Mouse (Mus musculus): ENCODE results near the gene Pold2. TPM values are rescaled to one million over a fixed set of nuclear protein-coding genes. Genes with fewer than 3 reads are reported as not detected.

The Pold2 gene
- polyA plus RNA-seq (2014; fragmentation: Nextera tagmentation; extraction: Ambion mirVana), result 86.8 and 95.2 TPM in 2 replicates

GRCm38 (mm10) chr11:5877921-5878526, at the start of gene Pold2:
Gene Pold2 (minus strand): TSS chr11:5878292.
- WGBS (ENCODE audit: insufficient replicate concordance), result under 1% methylated on average over 52 of the region's 52 CpGs
- peak; percentile 97 for ATAC-seq (replicated peaks; ENCODE audit: insufficient number of reproducible peaks, low FRiP score, low TSS enrichment)
- H3K27me3 ChIP-seq (ENCODE audit: control insufficient read depth, insufficient read depth, low read length), result no peaks in the 10 kb centered on the region
- peaks cover 5% of the 10 kb centered on the region for H3K4me1 ChIP-seq (ENCODE audit: control insufficient read depth, insufficient read depth, low read length)
- H3K4me3 ChIP-seq (ENCODE audit: low read depth, low read length), result peak within 1 kb of the TSS; percentile 70
- peak within 1 kb of the TSS; percentile 73 for H3K4me2 ChIP-seq
- H3K9me3 ChIP-seq (replicated peaks; ENCODE audit: control insufficient read depth, low read length), result no peaks in the 10 kb centered on the region
- peak within 1 kb of the TSS; percentile 82 for H3K9ac ChIP-seq (ENCODE audit: low read depth, low read length)
- peak within 1 kb of the TSS; percentile 82 for H3K27ac ChIP-seq (ENCODE audit: low read depth, low read length)
- H3K36me3 ChIP-seq (ENCODE audit: control insufficient read depth, insufficient read depth, low read length), result peaks cover 20% of the 10 kb centered on the region

DNA sequence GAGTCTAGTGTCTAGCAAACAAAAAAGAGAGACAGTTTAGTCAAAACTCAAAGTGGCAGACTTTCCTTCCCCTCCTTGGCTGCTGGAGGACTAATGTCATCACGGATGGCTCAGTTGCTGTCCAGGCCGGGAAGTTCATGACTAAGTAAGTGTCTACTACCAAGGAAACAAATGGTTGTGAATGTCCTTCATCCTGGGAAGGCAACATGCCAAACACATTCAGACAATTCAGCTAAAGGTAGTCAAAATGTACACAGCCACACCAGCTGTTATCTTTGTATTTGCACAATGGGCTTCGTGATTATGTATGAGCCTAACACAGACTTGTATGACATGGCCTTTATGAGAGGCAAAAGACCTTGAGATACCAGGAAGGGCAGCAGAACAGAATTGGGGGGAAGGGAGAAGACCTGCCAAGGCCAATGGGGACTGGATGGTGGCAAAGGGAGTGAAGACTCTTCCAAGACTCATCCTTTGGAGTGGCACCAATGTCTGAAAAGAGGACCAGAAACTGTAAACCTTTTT, 48.7 kb upstream of the Pold2 start:
- Histone ChIP-seq H3K4me2 (no peak overlapping the region), H3K27ac (ENCODE audit: low read depth, low read length) (no peak overlapping the region), H3K4me3 (ENCODE audit: low read depth, low read length) (no peak overlapping the region), H3K9ac (ENCODE audit: low read depth, low read length) (no peak overlapping the region), H3K4me1 (ENCODE audit: control insufficient read depth, insufficient read depth, low read length) (no peaks in the 10 kb centered on the region), H3K27me3 (ENCODE audit: control insufficient read depth, insufficient read depth, low read length) (no peaks in the 10 kb centered on the region), H3K36me3 (ENCODE audit: control insufficient read depth, insufficient read depth, low read length) (no peaks in the 10 kb centered on the region), H3K9me3 (replicated peaks; ENCODE audit: control insufficient read depth, low read length) (no peaks in the 10 kb centered on the region)
- no peak for ATAC-seq (replicated peaks; ENCODE audit: insufficient number of reproducible peaks, low FRiP score, low TSS enrichment)
- WGBS (ENCODE audit: insufficient replicate concordance), result 80% methylated on average over 3 of the region's 3 CpGs

DNA sequence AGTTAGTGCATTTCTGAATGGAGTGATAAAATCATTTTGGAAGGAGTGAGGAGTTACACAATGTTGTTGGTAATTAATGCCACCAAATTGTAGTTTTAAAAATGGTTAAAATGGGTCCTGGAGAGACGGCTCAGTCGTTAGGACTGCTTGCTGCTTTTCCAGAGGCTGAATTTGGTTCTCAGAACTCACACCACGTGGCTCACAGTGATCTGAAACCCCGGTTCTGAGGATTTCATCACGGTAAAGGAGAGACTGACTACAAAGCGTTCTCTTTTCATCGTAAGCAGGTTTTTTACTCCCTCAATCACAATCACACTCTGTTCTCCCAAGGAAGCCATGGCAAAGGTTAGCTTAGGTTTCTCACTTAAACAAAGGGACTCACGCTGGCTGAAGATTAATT, 46.6 kb upstream of the Pold2 start:
- Histone ChIP-seq H3K9ac (ENCODE audit: low read depth, low read length) (no peak overlapping the region), H3K4me1 (ENCODE audit: control insufficient read depth, insufficient read depth, low read length) (peaks cover 4% of the 10 kb centered on the region; the same call in 1 of the 2 replicates), H3K4me3 (ENCODE audit: low read depth, low read length) (no peak overlapping the region), H3K27me3 (ENCODE audit: control insufficient read depth, insufficient read depth, low read length) (no peaks in the 10 kb centered on the region), H3K9me3 (replicated peaks; ENCODE audit: control insufficient read depth, low read length) (no peaks in the 10 kb centered on the region), H3K4me2 (no peak overlapping the region), H3K27ac (ENCODE audit: low read depth, low read length) (no peak overlapping the region), H3K36me3 (ENCODE audit: control insufficient read depth, insufficient read depth, low read length) (no peaks in the 10 kb centered on the region)
- 62% methylated on average over 8 of the region's 8 CpGs for WGBS (ENCODE audit: insufficient replicate concordance)
- ATAC-seq (replicated peaks; ENCODE audit: insufficient number of reproducible peaks, low FRiP score, low TSS enrichment), result no peak

GRCm38 (mm10) chr11:5920323-5920960, 42.4 kb upstream of the Pold2 start:
- 34% methylated on average over 15 of the region's 17 CpGs for WGBS (ENCODE audit: insufficient replicate concordance)
- Histone ChIP-seq H3K27ac (ENCODE audit: low read depth, low read length) (no peak overlapping the region), H3K9me3 (replicated peaks; ENCODE audit: control insufficient read depth, low read length) (no peaks in the 10 kb centered on the region), H3K4me3 (ENCODE audit: low read depth, low read length) (no peak overlapping the region), H3K9ac (ENCODE audit: low read depth, low read length) (no peak overlapping the region), H3K27me3 (ENCODE audit: control insufficient read depth, insufficient read depth, low read length) (no peaks in the 10 kb centered on the region), H3K4me2 (peak overlapping the region; percentile 14; the same call in 1 of the 2 replicates), H3K36me3 (ENCODE audit: control insufficient read depth, insufficient read depth, low read length) (no peaks in the 10 kb centered on the region), H3K4me1 (ENCODE audit: control insufficient read depth, insufficient read depth, low read length) (peaks cover 4% of the 10 kb centered on the region; the same call in 1 of the 2 replicates)
- no peak for ATAC-seq (replicated peaks; ENCODE audit: insufficient number of reproducible peaks, low FRiP score, low TSS enrichment)

DNA sequence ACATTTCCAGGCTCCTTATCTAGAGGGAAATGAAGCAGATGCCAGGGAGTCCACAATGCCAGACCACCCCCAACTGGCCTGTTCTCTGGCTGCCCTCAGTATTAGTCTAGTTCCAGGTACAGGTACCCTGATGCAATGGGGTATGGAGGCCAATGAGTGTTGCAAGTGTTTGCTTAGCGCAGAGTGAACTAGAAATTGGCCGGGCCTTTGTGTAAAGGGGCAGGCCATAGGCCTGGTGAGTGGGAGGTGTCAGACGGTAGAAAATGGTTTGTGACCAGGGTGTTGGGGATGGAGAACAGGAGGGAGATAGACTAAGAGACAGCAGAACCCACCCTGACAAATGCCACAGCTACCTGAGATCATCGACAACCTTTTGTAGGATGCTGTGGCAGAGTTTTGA, 41.5 kb upstream of the Pold2 start:
- no peak for ATAC-seq (replicated peaks; ENCODE audit: insufficient number of reproducible peaks, low FRiP score, low TSS enrichment)
- peaks cover 4% of the 10 kb centered on the region; the same call in 1 of the 2 replicates for H3K4me1 ChIP-seq (ENCODE audit: control insufficient read depth, insufficient read depth, low read length)
- no peak overlapping the region for H3K4me3 ChIP-seq (ENCODE audit: low read depth, low read length)
- no peak overlapping the region for H3K9ac ChIP-seq (ENCODE audit: low read depth, low read length)
- H3K4me2 ChIP-seq, result no peak overlapping the region
- H3K9me3 ChIP-seq (replicated peaks; ENCODE audit: control insufficient read depth, low read length), result no peaks in the 10 kb centered on the region
- H3K27me3 ChIP-seq (ENCODE audit: control insufficient read depth, insufficient read depth, low read length), result no peaks in the 10 kb centered on the region
- 91% methylated on average over 4 of the region's 4 CpGs for WGBS (ENCODE audit: insufficient replicate concordance)
- H3K27ac ChIP-seq (ENCODE audit: low read depth, low read length), result no peak overlapping the region
- H3K36me3 ChIP-seq (ENCODE audit: control insufficient read depth, insufficient read depth, low read length), result no peaks in the 10 kb centered on the region

DNA sequence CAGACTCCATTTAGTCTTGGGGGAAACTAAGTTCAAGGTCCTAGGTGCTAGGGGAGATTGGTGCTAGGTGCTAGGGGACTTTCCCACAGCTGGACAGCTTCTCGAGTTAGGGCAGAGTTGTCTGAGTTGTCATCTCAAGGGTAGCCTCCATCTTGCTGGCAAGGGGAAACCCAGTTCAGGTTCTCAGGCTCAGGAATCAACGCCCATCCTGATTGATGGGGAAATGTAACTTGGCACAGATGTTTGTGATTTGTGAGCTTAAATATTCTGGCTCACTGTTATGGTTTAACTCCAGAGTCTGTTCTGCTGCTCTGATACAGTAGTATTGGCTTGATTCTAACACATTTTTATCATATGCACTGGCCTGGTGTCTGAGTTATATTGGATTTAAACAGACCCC, 40.0 kb upstream of the Pold2 start:
- H3K27ac ChIP-seq (ENCODE audit: low read depth, low read length), result no peak overlapping the region
- no peak for ATAC-seq (replicated peaks; ENCODE audit: insufficient number of reproducible peaks, low FRiP score, low TSS enrichment)
- H3K4me3 ChIP-seq (ENCODE audit: low read depth, low read length), result no peak overlapping the region
- H3K27me3 ChIP-seq (ENCODE audit: control insufficient read depth, insufficient read depth, low read length), result no peaks in the 10 kb centered on the region
- H3K36me3 ChIP-seq (ENCODE audit: control insufficient read depth, insufficient read depth, low read length), result no peaks in the 10 kb centered on the region
- H3K4me2 ChIP-seq, result no peak overlapping the region
- H3K9ac ChIP-seq (ENCODE audit: low read depth, low read length), result no peak overlapping the region
- WGBS (ENCODE audit: insufficient replicate concordance), result 76% methylated on average over 2 of the region's 2 CpGs
- H3K4me1 ChIP-seq (ENCODE audit: control insufficient read depth, insufficient read depth, low read length), result peaks cover 4% of the 10 kb centered on the region; the same call in 1 of the 2 replicates
- no peaks in the 10 kb centered on the region for H3K9me3 ChIP-seq (replicated peaks; ENCODE audit: control insufficient read depth, low read length)

DNA sequence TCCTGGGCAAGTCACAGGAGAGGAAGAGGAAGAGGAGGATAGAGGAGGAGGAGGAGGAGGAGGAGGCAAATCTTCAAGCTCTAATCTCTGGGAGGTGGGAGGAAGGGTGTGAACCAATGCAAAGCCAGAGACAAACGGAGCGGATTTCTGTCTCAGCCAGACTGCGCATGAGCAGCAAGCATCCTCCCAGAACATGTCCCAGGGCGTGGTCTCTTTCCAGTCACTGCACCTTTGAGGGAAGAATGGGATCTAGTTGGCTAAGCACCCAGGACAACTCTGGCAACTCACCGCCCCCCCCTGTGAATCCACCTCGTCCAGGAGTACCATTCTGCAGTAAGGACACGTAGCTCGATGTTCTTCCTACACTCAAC, 38.1 kb upstream of the Pold2 start:
- no peak overlapping the region for H3K4me2 ChIP-seq
- no peak overlapping the region for H3K9ac ChIP-seq (ENCODE audit: low read depth, low read length)
- H3K27ac ChIP-seq (ENCODE audit: low read depth, low read length), result no peak overlapping the region
- no peaks in the 10 kb centered on the region for H3K9me3 ChIP-seq (replicated peaks; ENCODE audit: control insufficient read depth, low read length)
- no peaks in the 10 kb centered on the region for H3K36me3 ChIP-seq (ENCODE audit: control insufficient read depth, insufficient read depth, low read length)
- ATAC-seq (replicated peaks; ENCODE audit: insufficient number of reproducible peaks, low FRiP score, low TSS enrichment), result no peak
- WGBS (ENCODE audit: insufficient replicate concordance), result 65% methylated on average over 8 of the region's 8 CpGs
- peaks cover 4% of the 10 kb centered on the region; the same call in 1 of the 2 replicates for H3K4me1 ChIP-seq (ENCODE audit: control insufficient read depth, insufficient read depth, low read length)
- H3K4me3 ChIP-seq (ENCODE audit: low read depth, low read length), result no peak overlapping the region
- H3K27me3 ChIP-seq (ENCODE audit: control insufficient read depth, insufficient read depth, low read length), result no peaks in the 10 kb centered on the region

DNA sequence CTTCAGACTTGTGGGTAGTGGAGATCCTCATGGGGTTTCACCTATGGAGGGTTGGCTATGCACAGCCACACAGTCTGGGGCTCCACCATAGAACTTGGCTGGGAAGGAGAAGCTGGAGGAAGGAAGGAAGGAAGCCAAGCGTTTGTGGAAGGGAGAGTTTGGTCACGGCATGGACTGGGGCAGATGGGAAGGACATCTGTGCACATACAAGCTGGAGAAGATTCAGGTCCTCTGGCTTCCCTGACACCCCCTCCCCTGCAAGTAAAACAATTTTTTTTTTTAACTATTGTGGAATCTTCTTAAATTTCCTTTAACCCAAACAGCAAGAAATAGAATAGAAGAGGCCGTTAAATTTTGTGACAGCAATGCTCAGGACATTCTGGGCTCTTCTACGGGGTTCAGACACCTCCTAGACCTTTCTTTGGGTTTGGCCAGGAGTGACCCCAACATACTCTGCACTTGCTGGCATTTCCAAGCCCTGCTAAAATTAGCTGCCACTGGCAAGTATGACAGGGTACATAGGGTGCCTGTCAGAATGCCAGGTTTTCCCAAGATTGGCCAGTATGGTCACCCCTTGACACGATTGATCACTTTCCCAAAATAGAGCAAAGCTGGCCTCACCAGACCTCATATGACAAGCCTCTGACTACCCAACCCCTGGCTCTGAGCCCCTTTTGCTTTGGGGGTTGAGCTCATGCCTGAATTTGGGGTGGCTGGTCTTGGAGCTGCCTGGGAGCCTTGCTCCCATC, 37.5 kb upstream of the Pold2 start:
- Histone ChIP-seq H3K9me3 (replicated peaks; ENCODE audit: control insufficient read depth, low read length) (no peaks in the 10 kb centered on the region), H3K4me1 (ENCODE audit: control insufficient read depth, insufficient read depth, low read length) (peaks cover 4% of the 10 kb centered on the region; the same call in 1 of the 2 replicates), H3K9ac (ENCODE audit: low read depth, low read length) (no peak overlapping the region), H3K4me2 (no peak overlapping the region), H3K27me3 (ENCODE audit: control insufficient read depth, insufficient read depth, low read length) (no peaks in the 10 kb centered on the region), H3K36me3 (ENCODE audit: control insufficient read depth, insufficient read depth, low read length) (no peaks in the 10 kb centered on the region), H3K4me3 (ENCODE audit: low read depth, low read length) (no peak overlapping the region), H3K27ac (ENCODE audit: low read depth, low read length) (no peak overlapping the region)
- ATAC-seq (replicated peaks; ENCODE audit: insufficient number of reproducible peaks, low FRiP score, low TSS enrichment), result no peak
- WGBS (ENCODE audit: insufficient replicate concordance), result 66% methylated on average over 5 of the region's 5 CpGs
